7 mouse cellular contexts compared by ENCODE assay signal in genomic region chr15:77358320-77359040, GRCm38 (mm10). TPM values are rescaled to one million over a fixed set of nuclear protein-coding genes. Genes with fewer than 3 reads are reported as not detected.
DNase-seq lines count a peak whose midpoint lies in the region; ATAC-seq and TF ChIP-seq lines count a peak whose summit lies in the region.

No protein-coding gene starts in this region.

- H3K9me3 ChIP-seq in embryonic facial prominence, embryonic 11.5 days (replicated peaks; ENCODE audit: control insufficient read depth, low read length): no peaks in the 10 kb centered on the region
- H3K9me3 ChIP-seq in limb, embryonic 13.5 days: no peaks in the 10 kb centered on the region
- H3K9me3 ChIP-seq in midbrain, embryonic 16.5 days (replicated peaks; ENCODE audit: control insufficient read depth, low read length, poor library complexity, severe bottlenecking): no peaks in the 10 kb centered on the region

- peak overlapping the region; percentile 21; the same call in 1 of the 2 replicates for H3K4me3 ChIP-seq in embryonic facial prominence, embryonic 11.5 days (ENCODE audit: low read depth, low read length)
- H3K4me3 ChIP-seq in heart, adult 2 months: peak overlapping the region; percentile 37
- H3K4me3 ChIP-seq in limb, embryonic 13.5 days: peak overlapping the region; percentile 32
- peak overlapping the region; percentile 32 for H3K4me3 ChIP-seq in midbrain, embryonic 16.5 days (ENCODE audit: low read depth, low read length)

- H3K4me2 ChIP-seq in embryonic facial prominence, embryonic 11.5 days (ENCODE audit: low read depth, low read length): peak overlapping the region; percentile 55
- peak overlapping the region; percentile 57 for H3K4me2 ChIP-seq in limb, embryonic 13.5 days (replicated peaks)
- H3K4me2 ChIP-seq in midbrain, embryonic 16.5 days (ENCODE audit: low read length): peak overlapping the region; percentile 52

- TF ChIP-seq CTCF in heart, adult 2 months (IDR thresholded peaks at IDR 0.05): peak; percentile 99

- peak; percentile 93 for ATAC-seq in embryonic facial prominence, embryonic 11.5 days (replicated peaks; ENCODE audit: insufficient number of reproducible peaks, low FRiP score, low TSS enrichment, low read depth)
- ATAC-seq in limb, embryonic 13.5 days (ENCODE audit: low FRiP score, low read depth): peak; percentile 95
- ATAC-seq in midbrain, embryonic 16.5 days: peak; percentile 82

- no peaks in the 10 kb centered on the region for H3K36me3 ChIP-seq in embryonic facial prominence, embryonic 11.5 days (replicated peaks; ENCODE audit: control insufficient read depth, insufficient read depth, low read depth, low read length)
- H3K36me3 ChIP-seq in heart, adult 2 months (ENCODE audit: control insufficient read depth, insufficient read depth, low read length): no peaks in the 10 kb centered on the region
- H3K36me3 ChIP-seq in limb, embryonic 13.5 days: no peaks in the 10 kb centered on the region
- H3K36me3 ChIP-seq in midbrain, embryonic 16.5 days (ENCODE audit: control insufficient read depth, insufficient read depth, low read length): no peaks in the 10 kb centered on the region

- peaks cover 6% of the 10 kb centered on the region for H3K4me1 ChIP-seq in embryonic facial prominence, embryonic 11.5 days (ENCODE audit: control insufficient read depth, insufficient read depth, low read length)
- H3K4me1 ChIP-seq in heart, adult 2 months (ENCODE audit: control insufficient read depth, insufficient read depth, low read length): peaks cover 2% of the 10 kb centered on the region; the same call in 1 of the 2 replicates
- H3K4me1 ChIP-seq in limb, embryonic 13.5 days: peaks cover 47% of the 10 kb centered on the region
- H3K4me1 ChIP-seq in midbrain, embryonic 16.5 days (ENCODE audit: control insufficient read depth, insufficient read depth, low read length): peaks cover 39% of the 10 kb centered on the region

- intact Hi-C loops in heart, adult 2 months (cut with DNase I): loop anchor here (1.0 to 10.0 kb wide), 5 partner anchors 15 to 381 kb away; no protein-coding TSS in a partner anchor

- 2% methylated on average over 25 of the region's 29 CpGs for WGBS in embryonic facial prominence, embryonic 11.5 days
- 16% methylated on average over 29 of the region's 29 CpGs for WGBS in heart, adult 2 months
- WGBS in limb, embryonic 13.5 days: 3% methylated on average over 29 of the region's 29 CpGs
- WGBS in midbrain, embryonic 16.5 days: 3% methylated on average over 24 of the region's 29 CpGs

- peak; percentile 87 to 90 for DNase-seq in adrenal gland, postnatal 36 days
- peak; percentile 96 for DNase-seq in embryonic facial prominence, embryonic 11.5 days (ENCODE audit: low spot score)
- peak; percentile 87 to 89 for DNase-seq in heart, adult 2 months
- peak; percentile 76 to 83 for DNase-seq in kidney, adult 8-10 months
- DNase-seq in spleen, postnatal 10 days (ENCODE audit: low spot score in 2 of 2): peak; percentile 16 to 63

- TF ChIP-seq EP300 in heart, adult 2 months (IDR thresholded peaks at IDR 0.05; ENCODE audit: insufficient read depth, low read depth, low read length): peak; percentile 99

- TF ChIP-seq POLR2A in heart, adult 2 months (IDR thresholded peaks at IDR 0.05; ENCODE audit: insufficient read depth, low read depth, low read length): 0 out of 2 replicates have a peak, but pooled peaks have one; percentile 17

- H3K79me2 ChIP-seq in heart, adult 2 months (replicated peaks; ENCODE audit: control insufficient read depth, insufficient read depth, low read length): no peaks in the 10 kb centered on the region

- H3K27ac ChIP-seq in embryonic facial prominence, embryonic 11.5 days (replicated peaks; ENCODE audit: low read depth, low read length): peak overlapping the region; percentile 87
- peak overlapping the region; percentile 77 for H3K27ac ChIP-seq in heart, adult 2 months
- H3K27ac ChIP-seq in limb, embryonic 13.5 days: peak overlapping the region; percentile 88; the same call in 1 of the 2 replicates
- H3K27ac ChIP-seq in midbrain, embryonic 16.5 days (ENCODE audit: low read length): peak overlapping the region; percentile 56

- H3K27me3 ChIP-seq in embryonic facial prominence, embryonic 11.5 days (ENCODE audit: control insufficient read depth, insufficient read depth, low read length): no peaks in the 10 kb centered on the region
- H3K27me3 ChIP-seq in heart, adult 2 months (ENCODE audit: control insufficient read depth, insufficient read depth, low read length): no peaks in the 10 kb centered on the region
- H3K27me3 ChIP-seq in limb, embryonic 13.5 days: no peaks in the 10 kb centered on the region
- H3K27me3 ChIP-seq in midbrain, embryonic 16.5 days (ENCODE audit: control insufficient read depth, insufficient read depth, low read depth, low read length): no peaks in the 10 kb centered on the region

- peak overlapping the region; percentile 73 for H3K9ac ChIP-seq in embryonic facial prominence, embryonic 11.5 days (replicated peaks; ENCODE audit: low read length)
- H3K9ac ChIP-seq in heart, adult 2 months (ENCODE audit: low read depth, low read length): peak overlapping the region; percentile 57
- H3K9ac ChIP-seq in limb, embryonic 13.5 days: peak overlapping the region; percentile 69
- H3K9ac ChIP-seq in midbrain, embryonic 16.5 days (ENCODE audit: low read depth, low read length): peak overlapping the region; percentile 58

RNA-seq across cellular contexts. Expression of gene Apol7a, which starts 40.4 kb away (rescaled TPM):
- total RNA-seq in adrenal gland, postnatal 36 days (2021): not detected
- not detected in 2 replicates for polyA plus RNA-seq in embryonic facial prominence, embryonic 11.5 days (2014; fragmentation: Nextera tagmentation; extraction: Ambion mirVana)
- total RNA-seq in heart, adult 2 months (2021): under 1 TPM in 1 of 2 experiments, not detected in 1; 0.13 TPM
- polyA plus RNA-seq in heart, adult 2 months (2012; rRNA removed): 0.23 and 0.29 TPM in 2 replicates
- polyA plus RNA-seq in limb, embryonic 13.5 days (2015; fragmentation: Nextera tagmentation; extraction: Ambion mirVana): not detected in 2 replicates
- not detected in 2 replicates for polyA plus RNA-seq in midbrain, embryonic 16.5 days (2015; fragmentation: Nextera tagmentation; extraction: Ambion mirVana)

RNA-seq across cellular contexts. Expression of gene Rbfox2, which starts 51.7 kb away (rescaled TPM):
- 10 to 100 TPM; 54.4 to 64.7 TPM for total RNA-seq in adrenal gland, postnatal 36 days (2021)
- polyA plus RNA-seq in embryonic facial prominence, embryonic 11.5 days (2014; fragmentation: Nextera tagmentation; extraction: Ambion mirVana): 81.9 and 85.1 TPM in 2 replicates
- total RNA-seq in heart, adult 2 months (2021): 100 to 1,000 TPM; 106 to 110 TPM
- polyA plus RNA-seq in heart, adult 2 months (2012; rRNA removed): 86.0 and 145 TPM in 2 replicates
- 78.4 and 83.1 TPM in 2 replicates for polyA plus RNA-seq in limb, embryonic 13.5 days (2015; fragmentation: Nextera tagmentation; extraction: Ambion mirVana)
- 165 and 177 TPM in 2 replicates for polyA plus RNA-seq in midbrain, embryonic 16.5 days (2015; fragmentation: Nextera tagmentation; extraction: Ambion mirVana)

RNA-seq across cellular contexts. Expression of gene Apol9a, which starts 52.5 kb away (rescaled TPM):
- 1 to 10 TPM; 1.7 to 2.0 TPM for total RNA-seq in adrenal gland, postnatal 36 days (2021)
- polyA plus RNA-seq in embryonic facial prominence, embryonic 11.5 days (2014; fragmentation: Nextera tagmentation; extraction: Ambion mirVana): not detected in 2 replicates
- under 1 TPM; 0.27 to 0.39 TPM for total RNA-seq in heart, adult 2 months (2021)
- polyA plus RNA-seq in heart, adult 2 months (2012; rRNA removed): 0.73 and 1.00 TPM in 2 replicates
- polyA plus RNA-seq in limb, embryonic 13.5 days (2015; fragmentation: Nextera tagmentation; extraction: Ambion mirVana): not detected in 2 replicates
- polyA plus RNA-seq in midbrain, embryonic 16.5 days (2015; fragmentation: Nextera tagmentation; extraction: Ambion mirVana): not detected in 2 replicates

Comparison
In these comparisons a context has a peak if more than half of its experiments do, and no peak if none do; other contexts are left out.
1. Peak in every context shown above with its lines: DNase-seq, ATAC-seq, H3K4me3 ChIP-seq and H3K27ac ChIP-seq.
2. DNase-seq: peak in every context shown above with its lines; median percentile 96 in embryonic facial prominence, embryonic 11.5 days; 88 in adrenal gland, postnatal 36 days; 88 in heart, adult 2 months; 80 in kidney, adult 8-10 months; 40 in spleen, postnatal 10 days.